Mouse (Mus musculus) erythroblast, embryonic 14.5 days (primary cell): Measurements from ENCODE around the gene Gm38655.

ENCODE experiments used
- GATA1 ChIP-seq: IDR thresholded peaks from 2 replicates; pipeline ENCODE4 v1.6.1; 2012; ENCODE audit warnings: low read length, inconsistent platforms, mixed read lengths
- TAL1 ChIP-seq: IDR thresholded peaks from 3 replicates; pipeline ENCODE4 v1.6.1; 2012; ENCODE audit warnings: low read length, inconsistent platforms, mixed read lengths

DNA sequence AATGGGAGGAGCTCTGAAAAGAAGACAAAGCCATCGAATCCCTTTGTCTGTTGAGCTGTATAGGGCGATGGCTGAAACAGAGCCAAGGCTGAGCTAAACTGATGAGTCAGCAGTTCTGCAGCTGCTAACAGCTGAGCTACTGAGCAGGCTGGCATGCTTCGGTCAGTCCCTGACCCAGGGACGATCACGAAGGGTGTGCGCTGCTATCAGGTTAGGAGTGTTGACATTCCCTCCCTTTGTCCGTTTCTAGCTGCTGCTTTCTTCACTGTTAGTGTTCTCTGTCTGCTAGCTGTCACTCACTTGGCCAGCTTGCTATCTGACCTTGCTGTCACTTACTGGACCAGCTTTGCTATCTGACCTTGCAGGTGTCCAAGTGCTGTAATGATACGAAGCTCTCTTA is 48.2 kb downstream of the Gm38655 start:
- TF ChIP-seq GATA1 (0 out of 2 replicates have a peak, but pooled peaks have one; percentile 30), TAL1 (peak; percentile 49)
